Mouse (Mus musculus) left cerebral cortex, postnatal 10 days (tissue): ENCODE results near the gene Sirt3. TPM values are rescaled to one million over a fixed set of nuclear protein-coding genes. Genes with fewer than 3 reads are reported as not detected.

ENCODE experiments used
- DNase-seq, 2 experiments: peaks; one replicate each; pipeline ENCODE4 v3.0.0; 2021 to 2022; ENCODE audit warnings: low spot score in 2 of 2, mixed read lengths in 1 of 2; ENCODE audit errors: extremely low spot score in 1 of 2
- intact Hi-C: fragments of 180-260 bp; cut with DNase I; formaldehyde crosslinking; loops from one replicate; pipeline ENCODE4 v1.15.1; 2025
- total RNA-seq, 2 experiments: library from RNA; stranded (reverse); gene quantifications; 2 replicates each; pipeline ENCODE4 v1.2.3; 2021

Sirt3 gene
- 10 to 100 TPM; 52.5 to 53.0 TPM for total RNA-seq

GRCm38 (mm10) chr7:140881696-140882468 lies at the start of gene Sirt3, which contains the start of gene Psmd13:
TSS of gene Sirt3 (minus strand) at chr7:140882309.
TSS of gene Psmd13 (plus strand) at chr7:140881968.
- peak; percentile 94 to 97 for DNase-seq
- intact Hi-C loops, result loop anchor here (10.0 kb wide), 1 partner anchor 797 kb away; the partner anchor contains the start of gene Caly

DNA sequence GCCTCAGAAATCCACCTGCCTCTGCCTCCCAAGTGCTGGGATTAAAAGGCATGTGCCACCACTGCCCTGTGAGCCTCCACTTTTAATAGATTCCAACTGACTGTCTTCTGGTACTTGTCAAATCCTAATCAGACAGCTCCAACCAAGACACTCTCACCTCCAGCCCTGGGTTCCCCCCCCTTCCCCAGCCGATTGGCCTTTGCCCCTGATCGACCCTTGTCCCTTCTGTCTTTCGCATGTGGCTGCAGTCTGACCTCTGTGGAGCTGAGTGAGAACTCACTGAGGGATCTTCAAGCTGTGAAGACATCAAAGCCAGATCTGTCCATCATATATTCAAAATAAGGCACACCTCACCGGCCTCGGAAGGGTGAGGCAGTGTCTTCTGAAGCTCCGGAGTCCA lies 45.1 kb upstream of the Sirt3 start:
- intact Hi-C loops, result no loop called here

GRCm38 (mm10) chr7:140923070-140923775 lies 41.1 kb upstream of the Sirt3 start:
- intact Hi-C loops, result no loop called here
- DNase-seq, result no peak

More for the DNA sequence above, 45.1 kb upstream of the Sirt3 start:
- no peak for DNase-seq

DNA sequence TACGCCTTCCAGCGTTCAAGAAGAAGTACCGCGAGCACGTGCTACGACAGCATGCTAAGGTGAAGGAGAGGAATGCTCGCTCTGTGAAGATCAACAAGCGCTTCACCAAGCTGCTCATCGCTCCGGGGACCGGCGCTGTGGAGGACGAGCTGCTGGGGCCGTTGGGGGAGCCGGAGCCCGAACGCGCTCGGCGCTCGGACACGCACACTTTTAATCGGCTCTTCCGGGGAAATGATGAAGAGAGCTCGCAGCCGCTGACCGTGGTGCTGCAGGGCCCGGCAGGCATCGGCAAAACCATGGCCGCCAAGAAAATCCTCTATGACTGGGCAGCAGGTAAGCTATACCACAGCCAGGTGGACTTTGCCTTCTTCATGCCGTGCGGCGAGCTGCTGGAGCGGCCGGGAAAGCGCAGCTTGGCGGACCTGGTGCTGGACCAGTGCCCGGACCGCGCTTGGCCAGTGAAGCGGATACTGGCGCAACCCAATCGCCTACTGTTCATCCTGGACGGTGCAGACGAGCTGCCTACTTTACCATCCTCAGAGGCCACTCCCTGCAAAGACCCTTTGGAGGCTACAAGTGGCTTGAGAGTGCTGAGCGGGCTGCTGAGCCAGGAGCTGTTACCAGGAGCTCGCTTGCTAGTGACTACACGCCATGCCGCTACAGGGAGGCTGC lies 40.4 kb upstream of the Sirt3 start:
- intact Hi-C loops, result no loop called here
- no peak for DNase-seq

DNA sequence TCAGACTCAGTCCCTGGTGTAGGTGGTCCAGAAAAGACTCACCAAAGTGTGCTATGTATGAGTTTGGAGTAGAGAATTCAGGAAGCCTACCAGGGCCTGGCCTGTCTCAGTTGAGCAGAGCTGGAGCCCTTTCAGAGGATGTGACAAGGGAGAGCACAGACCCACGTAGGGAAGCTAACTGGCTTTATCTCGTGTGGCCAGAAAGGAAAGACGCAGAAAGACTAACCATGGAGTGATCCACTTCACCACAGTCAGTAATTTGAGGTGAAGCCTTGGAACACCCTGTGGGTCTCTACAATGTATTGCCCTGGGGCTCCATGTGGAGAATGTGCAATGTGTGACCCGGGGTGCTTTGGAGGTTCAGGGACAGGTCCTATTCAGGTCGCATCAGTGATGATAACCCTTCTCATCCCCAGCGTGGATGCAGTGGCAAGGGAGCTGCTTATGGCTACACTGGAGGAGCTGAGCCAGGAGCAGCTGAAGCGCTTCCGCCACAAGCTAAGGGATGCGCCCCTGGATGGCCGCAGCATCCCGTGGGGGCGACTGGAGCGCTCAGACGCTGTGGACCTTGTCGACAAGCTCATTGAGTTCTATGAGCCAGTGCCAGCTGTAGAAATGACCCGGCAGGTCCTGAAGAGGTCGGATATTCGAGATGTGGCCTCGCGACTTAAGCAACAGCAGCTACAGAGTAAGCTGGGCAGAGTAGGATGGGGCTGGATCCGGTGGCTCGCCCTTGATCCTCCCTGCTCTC lies 39.3 kb upstream of the Sirt3 start:
- DNase-seq, result no peak
- intact Hi-C loops, result no loop called here

- DNase-seq, result no peak
- intact Hi-C loops, result no loop called here
Measured at GRCm38 (mm10) chr7:140920418-140921029, 38.4 kb upstream of the Sirt3 start, which contains the start of gene Nlrp6. TSS of gene Nlrp6 (plus strand) at chr7:140920902.

GRCm38 (mm10) chr7:140919911-140920310 lies 37.8 kb upstream of the Sirt3 start:
- no peak for DNase-seq
- intact Hi-C loops, result no loop called here

DNA sequence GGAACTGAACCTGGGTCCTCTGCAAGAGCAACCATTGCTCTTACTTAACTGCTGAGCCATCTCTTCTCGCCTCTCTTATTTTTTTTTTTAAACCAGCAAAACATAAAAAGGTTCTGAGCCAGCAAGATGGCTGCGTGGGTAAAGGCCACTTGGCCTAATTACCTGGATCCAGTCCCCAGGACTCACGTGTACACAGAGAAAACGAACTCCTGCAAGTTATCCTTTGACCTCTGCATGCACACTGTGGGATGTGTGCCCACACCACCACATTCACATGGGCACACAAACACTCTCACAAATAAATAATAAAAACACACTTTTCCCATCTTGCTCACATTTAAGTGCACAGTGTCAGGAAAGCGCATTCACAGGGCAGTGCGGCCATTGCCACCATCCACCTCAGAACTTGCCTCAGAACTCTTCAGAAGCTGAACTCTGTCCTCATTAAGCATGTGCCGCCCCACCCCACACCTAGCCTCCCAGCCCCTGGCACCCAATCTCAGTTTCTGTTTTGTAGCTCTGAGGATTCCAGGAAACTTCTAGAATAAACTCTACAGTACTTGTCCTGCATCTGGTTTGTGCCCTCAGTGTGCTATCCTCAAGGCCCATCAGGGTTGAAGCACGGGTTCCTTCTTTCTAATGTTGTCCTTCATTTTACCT lies 32.1 kb upstream of the Sirt3 start:
- intact Hi-C loops, result no loop called here

DNA sequence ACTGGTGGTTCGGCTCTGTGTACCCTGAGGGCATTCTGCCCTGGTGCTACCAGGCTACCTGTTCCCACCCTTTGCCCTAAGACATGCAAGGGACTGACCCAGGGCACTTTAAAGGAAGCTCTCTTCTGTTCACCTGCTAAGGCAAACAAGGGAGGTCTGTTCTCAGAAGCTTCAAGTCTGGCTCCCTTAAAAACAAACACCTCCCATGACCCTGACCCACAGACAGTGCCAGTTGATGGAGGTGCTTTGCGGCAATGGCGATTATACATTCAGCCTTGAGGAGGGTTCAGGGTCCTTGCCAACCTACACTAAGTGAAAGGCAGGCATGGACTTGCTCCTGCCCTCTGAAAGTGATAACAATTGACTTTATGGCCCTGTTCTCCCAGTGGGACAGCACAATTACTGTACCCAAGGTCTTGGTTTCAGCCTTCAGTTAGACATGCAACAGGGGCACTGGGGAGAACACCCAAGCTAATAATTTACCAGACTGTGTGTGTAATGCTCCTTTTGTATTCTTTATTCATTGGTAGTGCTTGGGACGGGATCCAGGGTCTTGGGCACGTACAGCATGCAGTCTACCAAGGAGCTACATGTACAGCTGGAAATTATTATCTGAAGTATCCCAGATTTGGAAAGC lies 30.9 kb upstream of the Sirt3 start:
- DNase-seq, result no peak
- intact Hi-C loops, result no loop called here

More for the DNA sequence above, 32.1 kb upstream of the Sirt3 start:
- no peak for DNase-seq

- intact Hi-C loops, result no loop called here
- no peak for DNase-seq
Measured at GRCm38 (mm10) chr7:140912293-140912692, 30.2 kb upstream of the Sirt3 start.

- DNase-seq, result peak; percentile 48 to 73
- intact Hi-C loops, result loop anchor here (1.0 to 5.0 kb wide), 2 partner anchors 140 to 269 kb away; no protein-coding TSS in a partner anchor
Measured at GRCm38 (mm10) chr7:140908634-140909107, 26.6 kb upstream of the Sirt3 start.

DNA sequence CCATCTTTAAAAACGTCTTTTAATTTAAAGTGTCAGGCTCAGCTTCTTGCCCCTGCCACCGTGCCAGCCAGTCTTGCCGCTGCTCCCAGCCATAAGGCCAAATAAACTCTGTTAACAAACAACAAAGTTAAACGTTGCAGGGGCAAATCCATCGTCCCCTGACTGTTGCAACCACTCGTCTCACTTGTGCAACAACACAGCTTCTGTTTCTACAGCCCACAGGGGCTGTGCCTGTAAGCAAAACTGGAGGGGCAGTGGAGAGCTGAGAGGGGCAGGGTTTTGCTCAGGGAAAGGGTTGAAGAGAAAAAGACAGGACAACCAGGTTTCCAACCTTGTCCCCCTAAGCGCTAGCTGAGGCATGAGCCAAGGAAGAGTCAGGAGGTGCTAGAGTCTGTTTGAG lies 26.1 kb upstream of the Sirt3 start:
- DNase-seq, result no peak
- intact Hi-C loops, result loop anchor here (1.0 to 5.0 kb wide), 2 partner anchors 140 to 269 kb away; no protein-coding TSS in a partner anchor

DNA sequence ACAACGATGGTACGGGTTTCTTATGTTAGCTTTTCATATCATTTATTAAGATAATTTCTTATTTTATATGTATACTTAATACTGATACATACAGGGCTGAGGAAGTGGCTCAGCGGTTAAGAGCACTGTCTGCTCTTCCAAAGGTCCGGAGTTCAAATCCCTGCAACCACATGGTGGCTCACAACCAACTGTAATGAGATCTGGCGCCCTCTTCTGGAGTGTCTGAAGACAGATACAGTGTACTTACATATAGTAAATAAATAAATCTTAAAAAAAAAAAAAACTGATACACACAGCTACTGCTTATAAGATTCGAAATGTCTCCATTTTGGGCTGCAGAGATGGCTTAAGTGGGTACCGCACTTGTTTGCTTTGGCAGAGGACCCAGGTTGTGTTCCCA lies 25.6 kb upstream of the Sirt3 start:
- no peak for DNase-seq
- intact Hi-C loops, result loop anchor here (1.0 to 5.0 kb wide), 2 partner anchors 141 to 270 kb away; no protein-coding TSS in a partner anchor

DNA sequence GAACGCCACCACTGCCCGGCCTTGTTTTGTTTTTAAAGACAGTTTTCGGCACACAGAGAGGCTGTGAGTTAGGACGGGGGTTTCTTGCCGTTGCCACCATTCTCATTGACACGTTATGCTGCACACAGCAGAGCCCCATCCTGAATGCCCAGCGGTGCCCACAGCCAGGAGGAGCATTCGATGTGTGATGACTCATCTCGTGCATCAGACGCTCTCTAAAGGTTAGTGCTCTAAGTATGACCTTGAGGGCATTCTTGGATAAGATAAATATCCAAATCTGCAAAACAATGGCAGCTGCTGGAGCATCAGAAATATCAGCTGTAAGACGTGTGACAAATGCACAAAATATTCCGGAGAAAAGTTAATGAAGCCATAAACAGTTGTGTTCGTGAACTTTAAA lies 25.0 kb upstream of the Sirt3 start:
- intact Hi-C loops, result loop anchor here (5.0 kb wide), 1 partner anchor 270 kb away; no protein-coding TSS in a partner anchor
- DNase-seq, result no peak

DNA sequence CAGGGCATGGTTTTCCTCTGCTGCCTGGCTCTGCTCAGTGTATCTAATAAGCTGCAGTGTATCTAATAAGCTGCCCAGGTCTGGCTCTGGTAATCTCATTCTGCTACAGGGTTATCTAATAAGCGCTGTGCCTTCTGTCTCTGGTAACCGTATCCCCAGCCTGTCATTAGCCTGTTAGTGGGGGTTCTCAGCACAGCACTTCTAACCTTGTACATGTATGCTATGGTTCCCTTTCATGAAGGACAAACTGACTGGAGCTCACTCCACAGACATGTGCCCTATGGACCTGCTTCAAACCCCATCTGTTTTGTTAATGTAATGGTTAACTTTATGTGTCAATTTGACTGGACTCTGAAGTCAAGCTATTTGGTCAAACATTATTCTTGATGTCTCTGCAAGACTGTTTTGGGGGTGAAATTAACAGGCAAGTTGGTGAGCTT lies 23.6 kb upstream of the Sirt3 start:
- intact Hi-C loops, result loop anchor here (5.0 kb wide), 1 partner anchor 272 kb away; no protein-coding TSS in a partner anchor
- DNase-seq, result no peak

- peak; percentile 40 to 80 for DNase-seq
- intact Hi-C loops, result loop anchor here (2.0 kb wide), 1 partner anchor 58 kb away; the partner anchor contains the start of gene Scgb1c1
Measured at GRCm38 (mm10) chr7:140903212-140903611, 21.1 kb upstream of the Sirt3 start.
